Mouse (Mus musculus): ENCODE measurements at regions not wholly inside any gene's neighbourhood (a gene's known extent, or its start where the extent isn't known, plus 50 kb on each side); places are given as distances from the start of the nearest gene placed in this dataset.

DNA sequence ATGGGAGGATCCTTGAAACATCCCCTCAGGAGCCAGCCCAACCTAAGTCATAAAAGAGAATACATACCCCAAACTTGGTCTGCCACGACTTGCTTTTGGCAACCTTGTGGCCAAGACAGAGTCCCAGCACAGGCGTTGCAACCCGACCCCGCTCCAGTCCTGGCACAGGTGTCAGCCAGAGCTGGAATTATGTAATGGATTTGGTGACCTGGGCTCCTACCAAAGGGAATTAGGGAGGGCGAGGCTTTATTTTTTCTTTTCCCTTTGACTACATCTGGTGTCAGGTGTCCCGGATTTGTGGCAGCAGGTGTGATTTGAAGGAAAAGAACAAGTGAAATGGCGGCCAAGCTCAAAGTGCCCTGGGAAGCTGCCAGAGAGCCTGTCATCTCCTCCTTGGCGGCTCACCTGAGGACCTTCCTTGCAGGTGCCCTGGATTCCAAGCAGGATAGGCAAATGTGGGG is 212.9 kb downstream of the Mef2c start:
- no peaks in the 10 kb centered on the region for H3K9me3 ChIP-seq
- H3K27ac ChIP-seq (replicated peaks) = no peak overlapping the region
- H3K9ac ChIP-seq = no peak overlapping the region
- no peak overlapping the region for H3K4me3 ChIP-seq
- no peak overlapping the region for H3K4me2 ChIP-seq
- peaks cover 20% of the 10 kb centered on the region for H3K4me1 ChIP-seq
- ATAC-seq (ENCODE audit: extremely low read depth, insufficient number of reproducible peaks, low FRiP score, low TSS enrichment) = no peak
- peaks cover 99% of the 10 kb centered on the region for H3K27me3 ChIP-seq (replicated peaks)
- 3% methylated on average over 8 of the region's 8 CpGs for WGBS
- no peaks in the 10 kb centered on the region for H3K36me3 ChIP-seq

DNA sequence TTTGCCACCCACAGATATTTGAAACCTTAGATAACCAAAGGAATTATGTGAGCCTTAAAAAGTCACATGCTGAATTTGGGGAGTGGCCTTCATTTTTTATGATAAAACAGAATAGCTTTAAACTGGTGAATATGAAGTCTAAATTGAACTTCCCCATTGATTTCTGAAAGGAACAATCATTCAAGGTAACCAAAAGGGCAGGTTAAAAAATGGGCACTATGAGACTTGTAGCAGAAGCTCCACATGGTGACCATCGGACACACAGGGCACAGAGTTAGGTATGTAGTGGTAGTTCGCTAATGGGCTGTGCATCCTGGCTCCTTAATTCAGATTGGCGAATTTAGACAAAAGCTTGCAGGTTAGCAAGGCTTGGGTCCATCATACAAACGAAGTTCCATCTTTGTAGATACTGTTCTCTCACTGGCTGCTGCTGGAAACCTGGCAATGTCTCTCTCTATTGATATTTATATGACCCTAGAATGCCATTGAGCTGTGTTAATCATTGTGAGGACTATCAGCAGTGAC is 213.9 kb downstream of the Mef2c start:
- no peak overlapping the region for H3K4me2 ChIP-seq
- no peak overlapping the region for H3K27ac ChIP-seq (replicated peaks)
- ATAC-seq (ENCODE audit: extremely low read depth, insufficient number of reproducible peaks, low FRiP score, low TSS enrichment) = no peak
- no peaks in the 10 kb centered on the region for H3K36me3 ChIP-seq
- H3K4me1 ChIP-seq = peaks cover 20% of the 10 kb centered on the region
- H3K9ac ChIP-seq = no peak overlapping the region
- no peaks in the 10 kb centered on the region for H3K9me3 ChIP-seq
- no peak overlapping the region for H3K4me3 ChIP-seq
- peaks cover 99% of the 10 kb centered on the region for H3K27me3 ChIP-seq (replicated peaks)
- WGBS = 10% methylated on average over 4 of the region's 4 CpGs

DNA sequence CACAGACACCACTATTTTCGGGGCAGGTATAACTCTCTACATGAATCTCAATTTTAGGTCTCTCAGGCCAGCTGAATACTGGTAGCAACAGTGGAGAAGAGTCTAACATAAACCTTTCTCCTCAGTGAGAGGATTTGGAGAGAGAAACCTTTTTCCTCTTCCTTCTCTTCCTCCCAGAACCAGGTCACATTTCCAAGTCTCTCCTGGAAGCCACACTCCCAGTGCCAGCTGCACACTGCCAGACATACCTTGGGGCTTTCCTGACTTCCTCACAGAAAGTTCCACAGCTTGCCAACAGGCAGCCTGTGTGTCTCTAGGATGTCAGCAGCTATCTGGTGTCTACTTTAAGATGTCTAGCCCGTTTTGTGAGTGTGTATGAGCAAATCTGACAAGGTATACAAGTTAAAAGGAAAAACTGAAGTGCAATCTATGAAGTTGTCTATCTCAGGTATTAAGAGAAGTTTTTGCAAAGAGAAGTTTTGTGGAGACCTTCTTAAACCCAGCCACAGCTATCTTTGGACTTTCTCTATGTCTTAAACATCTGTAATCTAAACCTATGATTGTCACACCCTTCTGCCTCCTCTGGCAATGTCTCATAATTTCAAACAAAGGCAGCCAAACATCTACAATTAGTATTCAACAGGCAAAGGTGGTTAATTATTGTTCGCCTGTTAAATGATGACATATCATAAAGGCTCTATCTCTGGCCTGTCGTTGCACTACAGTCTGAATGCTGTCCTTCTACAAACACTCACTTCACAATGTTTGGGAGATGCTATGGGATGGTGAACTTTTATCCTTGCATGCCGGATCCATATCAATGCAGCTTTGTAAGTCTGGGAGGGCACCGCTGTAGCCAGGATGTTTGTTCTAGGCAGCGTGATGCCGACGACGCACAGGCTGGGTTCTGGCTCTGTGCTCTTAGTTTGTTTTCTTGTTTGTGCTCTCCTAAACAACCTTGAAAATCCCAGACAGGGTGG is 214.9 kb downstream of the Mef2c start:
- Histone ChIP-seq H3K27ac (replicated peaks) (no peak overlapping the region), H3K4me2 (no peak overlapping the region), H3K9ac (no peak overlapping the region), H3K9me3 (no peaks in the 10 kb centered on the region), H3K36me3 (no peaks in the 10 kb centered on the region), H3K4me1 (peaks cover 17% of the 10 kb centered on the region), H3K4me3 (no peak overlapping the region), H3K27me3 (replicated peaks) (peaks cover 99% of the 10 kb centered on the region)
- no peak for ATAC-seq (ENCODE audit: extremely low read depth, insufficient number of reproducible peaks, low FRiP score, low TSS enrichment)
- 7% methylated on average over 10 of the region's 10 CpGs for WGBS

DNA sequence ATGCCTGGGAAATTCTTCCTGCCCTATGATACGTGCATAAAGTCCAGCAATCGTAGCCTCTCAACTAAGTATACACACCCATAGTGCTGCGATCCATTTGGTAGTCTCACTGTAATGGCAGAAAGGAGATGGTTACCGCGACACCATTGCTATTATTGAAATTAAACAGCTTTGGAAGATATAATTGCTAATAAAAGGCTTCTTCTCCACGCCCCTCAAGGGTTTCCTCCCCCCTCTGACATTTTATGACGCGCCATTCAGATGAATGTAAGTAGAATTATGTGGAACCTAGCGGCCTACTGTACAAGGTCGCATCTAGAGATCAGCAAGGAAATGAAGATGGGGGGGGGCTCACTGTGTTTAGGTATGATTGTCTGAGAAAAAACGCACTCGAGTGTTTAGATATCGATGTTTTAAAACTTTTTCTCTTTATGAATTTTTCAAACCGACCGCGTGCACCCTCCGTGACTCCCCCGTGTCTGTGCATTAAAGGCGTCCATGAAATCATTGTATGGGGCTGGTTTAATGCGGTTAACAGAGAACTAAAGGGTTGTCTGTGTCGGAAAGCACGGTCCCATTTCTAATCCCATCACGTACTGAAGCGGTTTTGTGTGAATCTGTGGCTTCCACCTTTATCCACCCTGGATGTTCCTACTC is 215.9 kb downstream of the Mef2c start:
- peaks cover 99% of the 10 kb centered on the region for H3K27me3 ChIP-seq (replicated peaks)
- H3K4me1 ChIP-seq = peaks cover 15% of the 10 kb centered on the region
- H3K27ac ChIP-seq (replicated peaks) = no peak overlapping the region
- H3K36me3 ChIP-seq = no peaks in the 10 kb centered on the region
- 5% methylated on average over 24 of the region's 24 CpGs for WGBS
- H3K4me3 ChIP-seq = no peak overlapping the region
- no peaks in the 10 kb centered on the region for H3K9me3 ChIP-seq
- no peak overlapping the region for H3K4me2 ChIP-seq
- H3K9ac ChIP-seq = no peak overlapping the region
- ATAC-seq (ENCODE audit: extremely low read depth, insufficient number of reproducible peaks, low FRiP score, low TSS enrichment) = no peak

DNA sequence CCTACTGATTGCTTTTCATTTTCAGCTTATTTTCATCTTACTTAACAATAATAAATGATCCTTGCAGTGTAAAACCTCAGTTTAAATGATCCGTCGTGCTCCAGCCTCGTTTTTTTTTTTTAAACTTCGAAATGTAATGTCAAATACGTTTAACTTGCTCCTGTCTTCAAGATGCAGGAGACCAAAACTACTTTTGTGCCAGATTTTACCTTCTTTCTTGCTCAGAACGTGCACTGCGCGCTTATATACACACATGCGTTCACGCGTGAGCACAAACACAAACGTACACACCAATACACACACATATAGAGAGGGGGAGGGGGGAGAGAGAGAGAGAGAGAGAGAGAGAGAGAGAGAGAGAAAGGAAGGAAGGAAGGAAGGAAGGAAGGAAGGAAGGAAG is 216.5 kb downstream of the Mef2c start:
- no peaks in the 10 kb centered on the region for H3K36me3 ChIP-seq
- ATAC-seq (ENCODE audit: extremely low read depth, insufficient number of reproducible peaks, low FRiP score, low TSS enrichment) = no peak
- no peak overlapping the region for H3K4me3 ChIP-seq
- 2% methylated on average over 12 of the region's 12 CpGs for WGBS
- H3K27me3 ChIP-seq (replicated peaks) = peaks cover 99% of the 10 kb centered on the region
- no peak overlapping the region for H3K27ac ChIP-seq (replicated peaks)
- no peak overlapping the region for H3K4me2 ChIP-seq
- H3K9ac ChIP-seq = no peak overlapping the region
- no peaks in the 10 kb centered on the region for H3K9me3 ChIP-seq
- H3K4me1 ChIP-seq = peaks cover 12% of the 10 kb centered on the region

DNA sequence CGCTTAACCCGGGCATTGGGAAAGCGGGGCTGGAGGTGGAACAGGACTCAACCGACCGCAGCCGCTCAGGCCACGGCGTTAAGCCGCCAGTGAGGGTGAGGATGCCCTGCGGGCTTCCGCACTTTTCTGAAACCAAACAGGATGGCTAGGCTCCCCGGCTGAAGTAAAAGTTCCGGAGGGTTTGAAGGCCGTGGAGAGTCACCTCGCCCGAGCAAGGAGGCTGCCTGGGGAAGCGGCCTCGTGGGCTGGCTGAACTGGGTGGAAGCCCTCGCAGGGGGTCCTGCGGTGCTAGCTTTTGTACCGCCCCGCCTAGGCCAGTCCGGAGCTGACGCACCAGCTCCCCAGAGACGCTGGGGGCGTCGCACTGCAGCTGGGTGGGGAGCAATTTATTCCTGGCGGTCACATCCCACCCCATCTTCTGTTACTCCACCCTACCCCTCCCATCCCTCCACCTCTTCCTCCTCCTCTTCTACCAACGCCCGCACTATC is 217.1 kb downstream of the Mef2c start:
- no peaks in the 10 kb centered on the region for H3K36me3 ChIP-seq
- peak overlapping the region; percentile 31 for H3K4me3 ChIP-seq
- no peak for ATAC-seq (ENCODE audit: extremely low read depth, insufficient number of reproducible peaks, low FRiP score, low TSS enrichment)
- under 1% methylated on average over 30 of the region's 30 CpGs for WGBS
- peaks cover 9% of the 10 kb centered on the region; the same call in 1 of the 2 replicates for H3K4me1 ChIP-seq
- no peak overlapping the region for H3K9ac ChIP-seq
- peaks cover 99% of the 10 kb centered on the region for H3K27me3 ChIP-seq (replicated peaks)
- peak overlapping the region; percentile 60 for H3K4me2 ChIP-seq
- H3K27ac ChIP-seq (replicated peaks) = no peak overlapping the region
- no peaks in the 10 kb centered on the region for H3K9me3 ChIP-seq

DNA sequence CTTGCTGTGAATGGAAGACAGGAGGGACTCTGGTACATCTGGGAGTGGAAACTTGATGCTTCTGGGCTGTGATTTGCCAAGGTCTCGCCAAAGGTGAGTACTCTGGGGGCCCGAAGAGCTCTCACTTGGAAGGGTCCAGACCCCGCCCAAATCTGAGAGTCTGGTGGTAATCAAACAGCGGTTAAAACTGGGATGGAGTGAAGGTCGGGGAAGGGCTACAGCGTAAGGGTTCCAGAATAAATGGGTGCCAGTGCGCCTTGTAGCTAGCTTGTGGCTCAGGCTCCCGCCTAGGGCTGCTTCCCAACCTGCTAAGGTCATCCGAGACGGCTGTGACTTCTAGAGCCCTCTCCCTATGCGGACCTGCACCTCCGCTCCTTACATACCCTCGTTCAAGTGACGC is 217.7 kb downstream of the Mef2c start:
- Histone ChIP-seq H3K27me3 (replicated peaks) (peaks cover 99% of the 10 kb centered on the region), H3K4me3 (peak overlapping the region; percentile 31; the same call in 1 of the 2 replicates), H3K27ac (replicated peaks) (no peak overlapping the region), H3K36me3 (no peaks in the 10 kb centered on the region), H3K9me3 (no peaks in the 10 kb centered on the region), H3K4me2 (no peak overlapping the region), H3K9ac (no peak overlapping the region), H3K4me1 (peaks cover 10% of the 10 kb centered on the region)
- 3% methylated on average over 14 of the region's 14 CpGs for WGBS
- no peak for ATAC-seq (ENCODE audit: extremely low read depth, insufficient number of reproducible peaks, low FRiP score, low TSS enrichment)

DNA sequence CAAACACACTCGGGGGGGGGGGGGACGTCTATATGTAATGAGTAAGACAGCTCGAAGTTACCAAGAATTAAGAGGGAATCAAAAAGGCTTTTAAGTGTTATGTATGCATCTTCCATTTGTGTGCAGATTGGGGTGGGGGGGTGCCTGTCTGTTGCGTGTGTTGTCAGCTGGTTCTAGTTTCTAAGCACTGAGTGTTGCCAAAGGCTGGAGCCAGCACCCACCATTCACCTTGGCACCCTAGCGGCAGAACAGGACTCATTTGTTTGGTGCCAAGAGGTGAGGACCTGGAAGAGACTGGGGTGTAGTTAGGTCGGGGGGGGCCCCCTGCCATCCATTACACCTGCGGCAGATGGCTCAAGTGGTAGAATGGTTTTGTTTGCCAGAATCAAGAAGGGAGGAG is 218.4 kb downstream of the Mef2c start:
- no peaks in the 10 kb centered on the region for H3K9me3 ChIP-seq
- 9% methylated on average over 7 of the region's 7 CpGs for WGBS

DNA sequence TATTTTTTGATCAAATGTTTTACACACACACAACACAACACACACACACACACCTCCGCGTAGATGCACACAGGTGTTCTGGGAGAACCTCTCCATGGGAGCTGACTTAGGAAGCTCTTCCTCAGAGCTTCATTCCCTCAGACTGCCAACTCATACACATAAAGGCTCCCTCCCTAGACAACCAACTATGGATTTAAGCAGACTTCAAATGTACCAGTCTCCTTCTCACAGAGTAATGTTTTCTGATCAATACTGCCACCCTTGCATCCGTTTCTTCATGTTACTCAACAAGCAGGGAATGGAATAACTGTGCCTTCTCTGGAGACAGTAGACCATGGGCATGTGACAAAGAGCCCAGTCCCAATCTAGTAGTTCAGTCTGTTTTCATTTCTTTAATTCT is 219.0 kb downstream of the Mef2c start:
- 7% methylated on average over 3 of the region's 3 CpGs for WGBS
- Histone ChIP-seq H3K9me3 (no peaks in the 10 kb centered on the region), H3K4me1 (peaks cover 19% of the 10 kb centered on the region), H3K36me3 (no peaks in the 10 kb centered on the region), H3K4me2 (no peak overlapping the region), H3K9ac (no peak overlapping the region), H3K4me3 (no peak overlapping the region), H3K27me3 (replicated peaks) (peaks cover 99% of the 10 kb centered on the region), H3K27ac (replicated peaks) (no peak overlapping the region)
- no peak for ATAC-seq (ENCODE audit: extremely low read depth, insufficient number of reproducible peaks, low FRiP score, low TSS enrichment)

More for the DNA sequence above, 218.4 kb downstream of the Mef2c start:
- H3K4me2 ChIP-seq = no peak overlapping the region
- peaks cover 17% of the 10 kb centered on the region for H3K4me1 ChIP-seq
- H3K27me3 ChIP-seq (replicated peaks) = peaks cover 99% of the 10 kb centered on the region
- no peak overlapping the region for H3K9ac ChIP-seq
- no peaks in the 10 kb centered on the region for H3K36me3 ChIP-seq
- no peak overlapping the region for H3K4me3 ChIP-seq
- H3K27ac ChIP-seq (replicated peaks) = no peak overlapping the region
- ATAC-seq (ENCODE audit: extremely low read depth, insufficient number of reproducible peaks, low FRiP score, low TSS enrichment) = no peak

DNA sequence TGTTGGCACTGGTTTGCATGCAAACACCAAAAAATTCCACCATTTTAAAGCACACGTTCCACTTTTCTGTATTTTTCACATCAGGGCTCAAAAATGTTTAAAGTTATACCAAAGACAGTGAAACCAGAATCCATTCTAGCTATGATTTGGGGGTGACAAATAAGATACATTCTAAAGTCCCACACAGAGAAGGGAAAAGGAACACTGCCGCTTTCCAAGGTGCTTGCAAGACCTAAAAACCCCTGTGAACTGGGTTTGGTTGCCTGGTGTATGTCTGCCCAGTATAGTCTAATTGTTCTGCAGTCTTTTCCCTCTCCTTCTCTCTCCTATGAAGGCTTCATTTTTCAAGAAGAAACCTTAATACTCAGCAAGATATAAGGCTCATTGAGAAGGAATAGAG is 219.6 kb downstream of the Mef2c start:
- H3K9ac ChIP-seq = no peak overlapping the region
- no peaks in the 10 kb centered on the region for H3K9me3 ChIP-seq
- H3K4me3 ChIP-seq = no peak overlapping the region
- H3K4me2 ChIP-seq = no peak overlapping the region
- 17% methylated on average over 2 of the region's 2 CpGs for WGBS
- H3K36me3 ChIP-seq = no peaks in the 10 kb centered on the region
- no peak for ATAC-seq (ENCODE audit: extremely low read depth, insufficient number of reproducible peaks, low FRiP score, low TSS enrichment)
- H3K27ac ChIP-seq (replicated peaks) = no peak overlapping the region
- H3K4me1 ChIP-seq = peaks cover 19% of the 10 kb centered on the region
- peaks cover 99% of the 10 kb centered on the region for H3K27me3 ChIP-seq (replicated peaks)

DNA sequence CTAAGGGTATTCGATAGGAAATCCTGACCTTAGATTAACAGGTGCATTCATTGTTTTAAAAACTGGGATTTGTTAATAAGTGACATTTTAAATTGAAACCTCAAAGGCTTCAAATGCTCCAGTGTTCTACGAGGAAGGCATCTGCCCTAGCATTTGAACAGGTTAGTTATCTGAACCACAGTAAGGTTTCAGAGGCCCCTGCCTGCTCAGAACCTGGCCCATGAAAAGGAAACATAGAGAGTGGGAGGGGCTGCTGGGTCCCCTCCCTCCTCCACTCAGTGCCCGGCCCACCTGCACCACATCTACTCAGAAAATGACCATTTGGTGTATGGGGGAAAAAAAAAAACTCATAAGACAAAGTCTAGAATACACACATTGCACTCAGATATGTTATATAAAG is 220.4 kb downstream of the Mef2c start:
- H3K27ac ChIP-seq (replicated peaks) = no peak overlapping the region
- peaks cover 19% of the 10 kb centered on the region for H3K4me1 ChIP-seq
- no peaks in the 10 kb centered on the region for H3K9me3 ChIP-seq
- ATAC-seq (ENCODE audit: extremely low read depth, insufficient number of reproducible peaks, low FRiP score, low TSS enrichment) = no peak
- peaks cover 98% of the 10 kb centered on the region for H3K27me3 ChIP-seq (replicated peaks)
- 20% methylated on average over 3 of the region's 3 CpGs for WGBS
- no peak overlapping the region for H3K4me3 ChIP-seq
- no peaks in the 10 kb centered on the region for H3K36me3 ChIP-seq
- H3K9ac ChIP-seq = no peak overlapping the region
- no peak overlapping the region for H3K4me2 ChIP-seq
